Mouse (Mus musculus) lung, embryonic 16.5 days (tissue): Measurements from ENCODE around the gene Ulk4. TPM values are rescaled to one million over a fixed set of nuclear protein-coding genes. Genes with fewer than 3 reads are reported as not detected.

Experiments
- ATAC-seq: fragments of 200-750 bp; cut with Nextera tagmentation; 2 replicates; pipeline ENCODE4 v1.8.0; 2017; ENCODE audit warnings: low read depth, mild to moderate bottlenecking, moderate library complexity
- H3K27ac ChIP-seq: fragments of 300-500 bp; sonication (generic); 2 replicates; pipeline ENCODE4 v1.5.1; 2014; ENCODE audit warnings: mild to moderate bottlenecking, control low read depth, low read length
- H3K27me3 ChIP-seq: fragments of 300-500 bp; sonication (generic); 2 replicates; pipeline ENCODE4 v1.6.1; 2014; ENCODE audit warnings: low read depth, low read length, mixed read lengths; ENCODE audit not compliant: control insufficient read depth, insufficient read depth
- H3K36me3 ChIP-seq: fragments of 300-500 bp; sonication (generic); 2 replicates; pipeline ENCODE4 v1.6.1; 2014; ENCODE audit warnings: low read length; ENCODE audit not compliant: control insufficient read depth, insufficient read depth
- H3K4me1 ChIP-seq: fragments of 300-500 bp; sonication (generic); replicated peaks from 2 replicates; pipeline ENCODE4 v1.6.1; 2014; ENCODE audit warnings: low read length, mixed read lengths; ENCODE audit not compliant: control insufficient read depth, insufficient read depth
- H3K4me2 ChIP-seq: fragments of 300-500 bp; sonication (generic); 2 replicates; pipeline ENCODE4 v1.6.1; 2014; ENCODE audit warnings: low read depth, low read length, control low read depth
- H3K4me3 ChIP-seq: fragments of 300-500 bp; sonication (generic); 2 replicates; pipeline ENCODE4 v1.5.1; 2014; ENCODE audit warnings: mild to moderate bottlenecking, low read length, control low read depth
- H3K9ac ChIP-seq: fragments of 300-500 bp; sonication (generic); 2 replicates; pipeline ENCODE4 v1.6.1; 2014; ENCODE audit warnings: low read length, control low read depth
- H3K9me3 ChIP-seq: fragments of 300-500 bp; sonication (generic); 2 replicates; pipeline ENCODE4 v1.6.1; 2016; ENCODE audit warnings: low read length; ENCODE audit not compliant: control insufficient read depth
- WGBS: fragments of 180-500 bp; shearing (Covaris S2); extraction: QIAGEN DNeasy Blood & Tissue Kit; methylation state at CpG from one replicate; pipeline ENCODE4 v1.1.7; 2014; 5-methylcytosine and 5-hydroxymethylcytosine counted together
- polyA plus RNA-seq: library from polyadenylated mRNA; unstranded; fragments of >200 nt; fragmentation: Nextera tagmentation; extraction: Ambion mirVana; gene quantifications from 2 replicates; pipeline ENCODE4 v1.2.1, GENCODE M21; 2015

Gene Ulk4
- polyA plus RNA-seq, 1 experiment from 2014 or later, result 155 TPM

GRCm38 (mm10) chr9:120973026-120973515, 303.9 kb downstream of the Ulk4 start:
- Histone ChIP-seq H3K36me3 (peaks cover 16% of the 10 kb centered on the region), H3K9ac (no peak overlapping the region), H3K27me3 (no peaks in the 10 kb centered on the region), H3K9me3 (no peaks in the 10 kb centered on the region), H3K4me3 (no peak overlapping the region), H3K27ac (no peak overlapping the region), H3K4me2 (no peak overlapping the region), H3K4me1 (peaks cover 11% of the 10 kb centered on the region)
- WGBS, result 51% methylated on average over 6 of the region's 6 CpGs
- ATAC-seq, result no peak

- 0 out of 2 replicates have a peak, but pooled peaks cover 2% of the 10 kb centered on the region for H3K4me1 ChIP-seq
- H3K27ac ChIP-seq, result no peak overlapping the region
- H3K4me2 ChIP-seq, result no peak overlapping the region
- H3K36me3 ChIP-seq, result peaks cover 75% of the 10 kb centered on the region
- H3K27me3 ChIP-seq, result no peaks in the 10 kb centered on the region
- ATAC-seq, result no peak
- H3K9me3 ChIP-seq, result no peaks in the 10 kb centered on the region
- no peak overlapping the region for H3K4me3 ChIP-seq
- no peak overlapping the region for H3K9ac ChIP-seq
- WGBS, result 79% methylated on average over 10 of the region's 10 CpGs
These were observed 312.0 kb downstream of the Ulk4 start for GRCm38 (mm10) chr9:120965007-120965406.

- H3K9ac ChIP-seq, result no peak overlapping the region
- no peak overlapping the region for H3K27ac ChIP-seq
- no peaks in the 10 kb centered on the region for H3K9me3 ChIP-seq
- no peak overlapping the region for H3K4me3 ChIP-seq
- no peaks in the 10 kb centered on the region for H3K27me3 ChIP-seq
- 61% methylated on average over 5 of the region's 5 CpGs for WGBS
- no peak overlapping the region for H3K4me2 ChIP-seq
- no peak for ATAC-seq
- H3K36me3 ChIP-seq, result peaks cover 76% of the 10 kb centered on the region
- H3K4me1 ChIP-seq, result 0 out of 2 replicates have a peak, but pooled peaks cover 2% of the 10 kb centered on the region
These were observed 312.8 kb downstream of the Ulk4 start for GRCm38 (mm10) chr9:120964224-120964623.

GRCm38 (mm10) chr9:120963720-120964119, 313.3 kb downstream of the Ulk4 start:
- H3K27ac ChIP-seq, result no peak overlapping the region
- 84% methylated on average over 3 of the region's 3 CpGs for WGBS
- H3K4me3 ChIP-seq, result no peak overlapping the region
- H3K27me3 ChIP-seq, result no peaks in the 10 kb centered on the region
- H3K4me2 ChIP-seq, result no peak overlapping the region
- no peak overlapping the region for H3K9ac ChIP-seq
- 0 out of 2 replicates have a peak, but pooled peaks cover 2% of the 10 kb centered on the region for H3K4me1 ChIP-seq
- no peaks in the 10 kb centered on the region for H3K9me3 ChIP-seq
- no peak for ATAC-seq
- H3K36me3 ChIP-seq, result peaks cover 76% of the 10 kb centered on the region

- Histone ChIP-seq H3K4me1 (0 out of 2 replicates have a peak, but pooled peaks cover 2% of the 10 kb centered on the region), H3K27me3 (no peaks in the 10 kb centered on the region), H3K4me3 (no peak overlapping the region), H3K9me3 (no peaks in the 10 kb centered on the region), H3K36me3 (peaks cover 77% of the 10 kb centered on the region), H3K9ac (no peak overlapping the region), H3K27ac (no peak overlapping the region), H3K4me2 (no peak overlapping the region)
- WGBS, result 80% methylated on average over 4 of the region's 4 CpGs
- peak; percentile 34; the same call in 1 of the 2 replicates for ATAC-seq
These were observed 313.9 kb downstream of the Ulk4 start for GRCm38 (mm10) chr9:120963104-120963503.

GRCm38 (mm10) chr9:120961969-120962700, 314.9 kb downstream of the Ulk4 start:
- Histone ChIP-seq H3K27ac (no peak overlapping the region), H3K4me3 (no peak overlapping the region), H3K4me2 (no peak overlapping the region), H3K9me3 (no peaks in the 10 kb centered on the region), H3K27me3 (no peaks in the 10 kb centered on the region), H3K36me3 (peaks cover 86% of the 10 kb centered on the region), H3K9ac (no peak overlapping the region), H3K4me1 (0 out of 2 replicates have a peak, but pooled peaks cover 2% of the 10 kb centered on the region)
- no peak for ATAC-seq
- 74% methylated on average over 3 of the region's 3 CpGs for WGBS

- H3K27ac ChIP-seq, result no peak overlapping the region
- no peak overlapping the region for H3K4me3 ChIP-seq
- H3K36me3 ChIP-seq, result peaks cover 88% of the 10 kb centered on the region
- H3K9me3 ChIP-seq, result no peaks in the 10 kb centered on the region
- H3K4me1 ChIP-seq, result 0 out of 2 replicates have a peak, but pooled peaks cover 2% of the 10 kb centered on the region
- 44% methylated on average over 3 of the region's 3 CpGs for WGBS
- no peak overlapping the region for H3K9ac ChIP-seq
- no peaks in the 10 kb centered on the region for H3K27me3 ChIP-seq
- ATAC-seq, result no peak
- no peak overlapping the region for H3K4me2 ChIP-seq
These were observed 315.5 kb downstream of the Ulk4 start for GRCm38 (mm10) chr9:120961466-120961865.

GRCm38 (mm10) chr9:120960611-120961010, 316.4 kb downstream of the Ulk4 start:
- no peak for ATAC-seq
- Histone ChIP-seq H3K27me3 (no peaks in the 10 kb centered on the region), H3K4me1 (0 out of 2 replicates have a peak, but pooled peaks cover 2% of the 10 kb centered on the region), H3K4me2 (no peak overlapping the region), H3K9me3 (no peaks in the 10 kb centered on the region), H3K4me3 (no peak overlapping the region), H3K9ac (no peak overlapping the region), H3K36me3 (peaks cover 86% of the 10 kb centered on the region), H3K27ac (no peak overlapping the region)
- WGBS, result 59% methylated on average over 4 of the region's 4 CpGs

- Histone ChIP-seq H3K36me3 (peaks cover 92% of the 10 kb centered on the region), H3K9ac (no peak overlapping the region), H3K27me3 (no peaks in the 10 kb centered on the region), H3K9me3 (no peaks in the 10 kb centered on the region), H3K4me2 (no peak overlapping the region), H3K4me1 (0 out of 2 replicates have a peak, but pooled peaks cover 2% of the 10 kb centered on the region), H3K27ac (no peak overlapping the region), H3K4me3 (no peak overlapping the region)
- ATAC-seq, result no peak
- 77% methylated on average over 4 of the region's 4 CpGs for WGBS
These were observed 317.8 kb downstream of the Ulk4 start for GRCm38 (mm10) chr9:120959225-120959624.
